Mouse (Mus musculus) midbrain, embryonic 16.5 days (tissue): Measurements from ENCODE around the gene Spo11. TPM values are rescaled to one million over a fixed set of nuclear protein-coding genes. Genes with fewer than 3 reads are reported as not detected.

ENCODE experiments used
- ATAC-seq: fragments of 200-750 bp; cut with Nextera tagmentation; 2 replicates; pipeline ENCODE4 v1.8.0; 2017; ENCODE audit warnings: moderate TSS enrichment
- H3K27ac ChIP-seq: fragments of 300-500 bp; sonication (generic); 2 replicates; pipeline ENCODE4 v1.5.1; 2014; ENCODE audit warnings: mild to moderate bottlenecking, low read length, mixed read lengths
- H3K27me3 ChIP-seq: fragments of 300-500 bp; sonication (generic); 2 replicates; pipeline ENCODE4 v1.6.1; 2014; ENCODE audit warnings: low read depth, low read length, mixed read lengths; ENCODE audit not compliant: control insufficient read depth, insufficient read depth
- H3K36me3 ChIP-seq: fragments of 300-500 bp; sonication (generic); 2 replicates; pipeline ENCODE4 v1.6.1; 2014; ENCODE audit warnings: mild to moderate bottlenecking, low read length, moderate library complexity, mixed read lengths; ENCODE audit not compliant: control insufficient read depth, insufficient read depth
- H3K4me1 ChIP-seq: fragments of 300-500 bp; sonication (generic); 2 replicates; pipeline ENCODE4 v1.6.1; 2014; ENCODE audit warnings: mild to moderate bottlenecking, low read length, mixed read lengths; ENCODE audit not compliant: control insufficient read depth, insufficient read depth
- H3K4me2 ChIP-seq: fragments of 300-500 bp; sonication (generic); 2 replicates; pipeline ENCODE4 v1.6.1; 2014; ENCODE audit warnings: mild to moderate bottlenecking, low read length, mixed read lengths
- H3K4me3 ChIP-seq: fragments of 300-500 bp; sonication (generic); 2 replicates; pipeline ENCODE4 v1.5.1; 2014; ENCODE audit warnings: low read depth, mild to moderate bottlenecking, low read length, moderate library complexity, mixed read lengths
- H3K9ac ChIP-seq: fragments of 300-500 bp; sonication (generic); 2 replicates; pipeline ENCODE4 v1.6.1; 2014; ENCODE audit warnings: low read depth, low read length, mixed read lengths
- H3K9me3 ChIP-seq: fragments of 300-500 bp; sonication (generic); replicated peaks from 2 replicates; pipeline ENCODE4 v1.6.1; 2014; ENCODE audit warnings: mild to moderate bottlenecking, low read length, mixed read lengths; ENCODE audit not compliant: control insufficient read depth, poor library complexity, severe bottlenecking
- WGBS: fragments of 180-500 bp; shearing (Covaris S2); extraction: QIAGEN DNeasy Blood & Tissue Kit; methylation state at CpG from one replicate; pipeline ENCODE4 v1.1.7; 2014; 5-methylcytosine and 5-hydroxymethylcytosine counted together
- polyA plus RNA-seq: library from polyadenylated mRNA; unstranded; fragments of >200 nt; fragmentation: Nextera tagmentation; extraction: Ambion mirVana; gene quantifications from 2 replicates; pipeline ENCODE4 v1.2.1, GENCODE M21; 2015

Gene Spo11
- polyA plus RNA-seq, 1 experiment from 2014 or later = 1.0 TPM

GRCm38 (mm10) chr2:172973806-172974565 lies 3.5 kb upstream of the Spo11 start:
- Histone ChIP-seq H3K9ac (no peak overlapping the region), H3K36me3 (no peaks in the 10 kb centered on the region), H3K9me3 (no peaks in the 10 kb centered on the region), H3K4me2 (no peak overlapping the region), H3K27me3 (no peaks in the 10 kb centered on the region), H3K4me1 (peaks cover 13% of the 10 kb centered on the region; the same call in 1 of the 2 replicates), H3K4me3 (no peak overlapping the region), H3K27ac (no peak overlapping the region)
- no peak for ATAC-seq
- WGBS = 23% methylated on average over 7 of the region's 7 CpGs

GRCm38 (mm10) chr2:172974701-172975100 lies 2.8 kb upstream of the Spo11 start:
- H3K4me3 ChIP-seq = no peak overlapping the region
- H3K9me3 ChIP-seq = no peaks in the 10 kb centered on the region
- no peak overlapping the region for H3K9ac ChIP-seq
- H3K27ac ChIP-seq = no peak overlapping the region
- H3K27me3 ChIP-seq = no peaks in the 10 kb centered on the region
- peaks cover 13% of the 10 kb centered on the region; the same call in 1 of the 2 replicates for H3K4me1 ChIP-seq
- 31% methylated on average over 7 of the region's 7 CpGs for WGBS
- H3K4me2 ChIP-seq = no peak overlapping the region
- ATAC-seq = no peak
- H3K36me3 ChIP-seq = no peaks in the 10 kb centered on the region

- no peak overlapping the region for H3K9ac ChIP-seq
- H3K9me3 ChIP-seq = no peaks in the 10 kb centered on the region
- H3K36me3 ChIP-seq = no peaks in the 10 kb centered on the region
- H3K27me3 ChIP-seq = no peaks in the 10 kb centered on the region
- no peak overlapping the region for H3K4me2 ChIP-seq
- H3K4me3 ChIP-seq = no peak overlapping the region
- 85% methylated on average over 6 of the region's 6 CpGs for WGBS
- H3K4me1 ChIP-seq = peaks cover 13% of the 10 kb centered on the region; the same call in 1 of the 2 replicates
- no peak for ATAC-seq
- H3K27ac ChIP-seq = no peak overlapping the region
Observed at GRCm38 (mm10) chr2:172975159-172975558, 2.3 kb upstream of the Spo11 start.

- no peak overlapping the region; the same call in 1 of the 2 replicates for H3K4me2 ChIP-seq
- no peaks in the 10 kb centered on the region for H3K9me3 ChIP-seq
- no peak overlapping the region for H3K9ac ChIP-seq
- H3K27ac ChIP-seq = no peak overlapping the region; the same call in 1 of the 2 replicates
- no peak; the same call in 1 of the 2 replicates for ATAC-seq
- H3K27me3 ChIP-seq = no peaks in the 10 kb centered on the region
- WGBS = 23% methylated on average over 7 of the region's 7 CpGs
- peaks cover 13% of the 10 kb centered on the region; the same call in 1 of the 2 replicates for H3K4me1 ChIP-seq
- no peaks in the 10 kb centered on the region for H3K36me3 ChIP-seq
- H3K4me3 ChIP-seq = no peak overlapping the region
Observed at GRCm38 (mm10) chr2:172976661-172977238, 750 bp upstream of the Spo11 start.

GRCm38 (mm10) chr2:172978131-172978633 lies 682 bp downstream of the Spo11 start:
- H3K9ac ChIP-seq = no peak overlapping the region
- H3K4me3 ChIP-seq = no peak overlapping the region
- H3K4me1 ChIP-seq = peaks cover 13% of the 10 kb centered on the region; the same call in 1 of the 2 replicates
- no peak for ATAC-seq
- H3K27ac ChIP-seq = 0 out of 2 replicates have a peak overlapping the region, but pooled peaks have one; percentile 11
- 58% methylated on average over 3 of the region's 4 CpGs for WGBS
- no peaks in the 10 kb centered on the region for H3K36me3 ChIP-seq
- H3K27me3 ChIP-seq = no peaks in the 10 kb centered on the region
- H3K9me3 ChIP-seq = no peaks in the 10 kb centered on the region
- no peak overlapping the region for H3K4me2 ChIP-seq

- 95% methylated on average over 43 of the region's 43 CpGs for WGBS
- Histone ChIP-seq H3K4me1 (peaks cover 13% of the 10 kb centered on the region; the same call in 1 of the 2 replicates), H3K36me3 (no peaks in the 10 kb centered on the region), H3K4me2 (no peak overlapping the region), H3K9me3 (no peaks in the 10 kb centered on the region), H3K27me3 (no peaks in the 10 kb centered on the region), H3K4me3 (no peak overlapping the region), H3K27ac (no peak overlapping the region), H3K9ac (no peak overlapping the region)
- ATAC-seq = no peak
Observed at GRCm38 (mm10) chr2:172979666-172980345, 2.3 kb downstream of the Spo11 start.

GRCm38 (mm10) chr2:172982776-172983561 lies 5.5 kb downstream of the Spo11 start:
- no peak for ATAC-seq
- no peaks in the 10 kb centered on the region; the same call in 1 of the 2 replicates for H3K4me1 ChIP-seq
- H3K4me3 ChIP-seq = no peak overlapping the region
- no peaks in the 10 kb centered on the region for H3K36me3 ChIP-seq
- no peak overlapping the region for H3K4me2 ChIP-seq
- H3K27me3 ChIP-seq = no peaks in the 10 kb centered on the region
- no peak overlapping the region for H3K9ac ChIP-seq
- no peak overlapping the region for H3K27ac ChIP-seq
- WGBS = 75% methylated on average over 9 of the region's 9 CpGs
- H3K9me3 ChIP-seq = no peaks in the 10 kb centered on the region

- WGBS = 71% methylated on average over 6 of the region's 6 CpGs
- no peaks in the 10 kb centered on the region for H3K9me3 ChIP-seq
- no peak overlapping the region for H3K9ac ChIP-seq
- no peak overlapping the region for H3K4me2 ChIP-seq
- no peak overlapping the region for H3K27ac ChIP-seq
- no peaks in the 10 kb centered on the region for H3K36me3 ChIP-seq
- H3K27me3 ChIP-seq = no peaks in the 10 kb centered on the region
- no peak overlapping the region for H3K4me3 ChIP-seq
- ATAC-seq = no peak
- no peaks in the 10 kb centered on the region for H3K4me1 ChIP-seq
Observed at GRCm38 (mm10) chr2:172990161-172990560, 12.7 kb downstream of the Spo11 start.
